Mouse (Mus musculus) myocyte (in vitro differentiated cells): ENCODE measurements around the gene Elk3. TPM values are rescaled to one million over a fixed set of nuclear protein-coding genes. Genes with fewer than 3 reads are reported as not detected.

ENCODE experiments used
- H3K27me3 ChIP-seq: one replicate; pipeline ENCODE4 v1.6.1; 2011; ENCODE audit not compliant: control insufficient read depth, insufficient read depth, insufficient read length
- H3K36me3 ChIP-seq: one replicate; pipeline ENCODE4 v1.6.1; 2011; ENCODE audit not compliant: control insufficient read depth, insufficient read depth
- H3K4me2 ChIP-seq: one replicate; pipeline ENCODE4 v1.6.1; 2011; ENCODE audit warnings: low read depth, control low read depth
- H3K4me3 ChIP-seq: one replicate; pipeline ENCODE4 v1.5.1; 2011; ENCODE audit warnings: mild to moderate bottlenecking, control low read depth, moderate library complexity
- H3K79me2 ChIP-seq: one replicate; pipeline ENCODE4 v1.6.1; 2011; ENCODE audit not compliant: control insufficient read depth, insufficient read depth
- H3ac ChIP-seq: one replicate; pipeline ENCODE4 v1.6.1; 2011; ENCODE audit not compliant: control insufficient read depth, insufficient read length
- CEBPB ChIP-seq: IDR thresholded peaks from 2 replicates; pipeline ENCODE4 v1.6.1; 2011; ENCODE audit warnings: mild to moderate bottlenecking, moderate library complexity; ENCODE audit not compliant: poor library complexity, insufficient read depth, severe bottlenecking
- E2F4 ChIP-seq: IDR thresholded peaks from one replicate; pipeline ENCODE4 v1.6.1; 2011; ENCODE audit warnings: mild to moderate bottlenecking, control low read depth, moderate library complexity; ENCODE audit not compliant: insufficient read depth
- MAX ChIP-seq: IDR thresholded peaks from one replicate; pipeline ENCODE4 v1.6.1; 2011; ENCODE audit warnings: low read depth, mild to moderate bottlenecking, control low read depth
- MYOD1 ChIP-seq, 3 experiments: IDR thresholded peaks; one replicate each; pipeline ENCODE4 v1.6.1; 2011; ENCODE audit warnings: control low read depth in 2 of 3, low read depth in 2 of 3, mild to moderate bottlenecking in 2 of 3, moderate library complexity in 1 of 3; ENCODE audit not compliant: insufficient read length in 2 of 3, control insufficient read depth in 1 of 3
- MYOG ChIP-seq, 3 experiments: IDR thresholded peaks; one replicate each; pipeline ENCODE4 v1.6.1; 2011; ENCODE audit warnings: control low read depth in 2 of 3, low read depth in 2 of 3, mild to moderate bottlenecking in 2 of 3; ENCODE audit not compliant: insufficient read length in 2 of 3, control insufficient read depth in 1 of 3, insufficient read depth in 1 of 3
- POLR2A ChIP-seq: IDR thresholded peaks from one replicate; pipeline ENCODE4 v1.6.1; 2011; ENCODE audit warnings: low read depth, mild to moderate bottlenecking, control low read depth, moderate library complexity; ENCODE audit not compliant: insufficient read length
- POLR2AphosphoS2 ChIP-seq: IDR thresholded peaks from one replicate; pipeline ENCODE4 v1.6.1; 2011; ENCODE audit warnings: low read depth, control low read depth; ENCODE audit not compliant: insufficient read length
- REST ChIP-seq: IDR thresholded peaks from one replicate; pipeline ENCODE4 v1.6.1; 2011; ENCODE audit warnings: mild to moderate bottlenecking, control low read depth, moderate library complexity; ENCODE audit not compliant: insufficient read depth, insufficient read length
- SRF ChIP-seq: IDR thresholded peaks from one replicate; pipeline ENCODE4 v1.6.1; 2011; ENCODE audit warnings: low read depth; ENCODE audit not compliant: control insufficient read depth, insufficient read length
- TCF12 ChIP-seq: IDR thresholded peaks from one replicate; pipeline ENCODE4 v1.6.1; 2011; ENCODE audit warnings: mild to moderate bottlenecking, control low read depth; ENCODE audit not compliant: poor library complexity, insufficient read depth, severe bottlenecking
- TCF3 ChIP-seq: IDR thresholded peaks from one replicate; pipeline ENCODE4 v1.6.1; 2011; ENCODE audit warnings: low read depth, control low read depth; ENCODE audit not compliant: insufficient read length
- USF1 ChIP-seq: IDR thresholded peaks from one replicate; pipeline ENCODE4 v1.6.1; 2011; ENCODE audit warnings: low read depth, mild to moderate bottlenecking, control low read depth, moderate library complexity
- polyA plus RNA-seq: library from polyadenylated mRNA; unstranded; fragments of >200 nt; fragmentation: generic; extraction: Trizol; gene quantifications from one replicate; pipeline ENCODE4 v1.2.1, GENCODE M21; 2012; ENCODE audit warnings: missing spikeins

The Elk3 gene
- polyA plus RNA-seq, 1 experiment: 28.4 TPM

- Histone ChIP-seq H3K79me2 (no peaks in the 10 kb centered on the region), H3K27me3 (no peaks in the 10 kb centered on the region), H3K4me2 (no peak overlapping the region), H3ac (no peak overlapping the region), H3K36me3 (no peaks in the 10 kb centered on the region), H3K4me3 (no peak overlapping the region)
- TF ChIP-seq MYOG (IDR thresholded peaks at IDR 0.05; ENCODE audit: control insufficient read depth in 1 of 3, insufficient read depth in 1 of 3, insufficient read length in 2 of 3, low read depth in 2 of 3) (no peak), POLR2AphosphoS2 (no peak), REST (no peak), CEBPB (no peak), TCF12 (no peak), E2F4 (no peak), USF1 (no peak), SRF (no peak), TCF3 (no peak), MYOD1 (IDR thresholded peaks at IDR 0.05; ENCODE audit: control insufficient read depth in 1 of 3, insufficient read length in 2 of 3, low read depth in 2 of 3) (no peak), POLR2A (no peak), MAX (no peak)
These were observed 45.2 kb upstream of the Elk3 start for GRCm38 (mm10) chr10:93356122-93356521.

- no peaks in the 10 kb centered on the region for H3K27me3 ChIP-seq
- H3K4me2 ChIP-seq: no peak overlapping the region
- TF ChIP-seq MYOD1 (IDR thresholded peaks at IDR 0.05; ENCODE audit: control insufficient read depth in 1 of 3, insufficient read length in 2 of 3, low read depth in 2 of 3) (no peak), REST (no peak), POLR2AphosphoS2 (no peak), TCF3 (no peak), TCF12 (no peak)
- H3ac ChIP-seq: no peak overlapping the region
- H3K79me2 ChIP-seq: no peaks in the 10 kb centered on the region
- H3K4me3 ChIP-seq: no peak overlapping the region
- no peaks in the 10 kb centered on the region for H3K36me3 ChIP-seq
These were observed 44.5 kb upstream of the Elk3 start for GRCm38 (mm10) chr10:93355276-93355927.

- Histone ChIP-seq H3K36me3 (no peaks in the 10 kb centered on the region), H3ac (no peak overlapping the region), H3K4me2 (no peak overlapping the region), H3K79me2 (no peaks in the 10 kb centered on the region), H3K4me3 (no peak overlapping the region), H3K27me3 (no peaks in the 10 kb centered on the region)
- TF ChIP-seq POLR2A (no peak), SRF (no peak), USF1 (peak; percentile 35)
These were observed 42.8 kb upstream of the Elk3 start for GRCm38 (mm10) chr10:93353545-93354326.

GRCm38 (mm10) chr10:93347918-93348505, 37.1 kb upstream of the Elk3 start:
- H3K36me3 ChIP-seq: no peaks in the 10 kb centered on the region
- no peak overlapping the region for H3K4me2 ChIP-seq
- H3ac ChIP-seq: no peak overlapping the region
- no peak overlapping the region for H3K4me3 ChIP-seq
- TF ChIP-seq POLR2A (no peak), POLR2AphosphoS2 (no peak), TCF12 (no peak), SRF (no peak), TCF3 (no peak), MAX (no peak), E2F4 (no peak), MYOG (IDR thresholded peaks at IDR 0.05; ENCODE audit: control insufficient read depth in 1 of 3, insufficient read depth in 1 of 3, insufficient read length in 2 of 3, low read depth in 2 of 3) (no peak), MYOD1 (IDR thresholded peaks at IDR 0.05; ENCODE audit: control insufficient read depth in 1 of 3, insufficient read length in 2 of 3, low read depth in 2 of 3) (no peak), CEBPB (no peak), REST (no peak)
- H3K79me2 ChIP-seq: no peaks in the 10 kb centered on the region
- H3K27me3 ChIP-seq: no peaks in the 10 kb centered on the region
